Mouse (Mus musculus): ENCODE results near the gene Prdm1. TPM values are rescaled to one million over a fixed set of nuclear protein-coding genes. Genes with fewer than 3 reads are reported as not detected.

Prdm1 gene
- polyA plus RNA-seq, 1 experiment from 2014 or later = 3.2 TPM

DNA sequence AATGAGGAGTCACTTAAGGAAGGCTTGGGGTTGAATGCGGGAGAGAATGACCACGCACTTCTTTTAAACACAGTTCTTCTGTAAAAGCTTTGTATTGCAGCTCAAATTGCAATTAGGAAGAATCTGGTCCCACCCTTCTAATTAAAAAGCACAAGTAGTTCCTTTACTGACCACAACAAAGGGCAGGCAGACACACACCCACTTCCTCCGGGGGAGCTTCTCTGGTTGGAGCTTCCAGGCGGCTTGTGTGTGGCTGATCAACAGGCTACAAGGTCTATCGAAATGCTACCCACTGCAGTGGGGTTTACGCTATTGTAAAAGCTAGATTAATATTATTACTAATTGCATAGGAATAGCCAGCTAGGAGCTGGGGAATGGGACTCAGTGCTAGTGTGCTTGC is 45.2 kb downstream of the Prdm1 start:
- H3K9me3 ChIP-seq (ENCODE audit: low read length) = no peaks in the 10 kb centered on the region
- peaks cover 3% of the 10 kb centered on the region; the same call in 1 of the 2 replicates for H3K4me1 ChIP-seq (ENCODE audit: insufficient read depth, low read depth, low read length)
- WGBS = 76% methylated on average over 6 of the region's 6 CpGs
- ATAC-seq (no peak), DNase-seq (ENCODE audit: low spot score) (peak; percentile 23)
- TF ChIP-seq CTCF (IDR thresholded peaks at IDR 0.05) = peak; percentile 13; the same call in 1 of the 2 replicates
- TF ChIP-seq EP300 (IDR thresholded peaks at IDR 0.05) = no peak
- H3K4me3 ChIP-seq (ENCODE audit: low read depth, low read length) = no peak overlapping the region
- H3K27ac ChIP-seq (ENCODE audit: low read length) = no peak overlapping the region; the same call in 1 of the 2 replicates
- H3K9ac ChIP-seq (replicated peaks; ENCODE audit: low read depth) = no peak overlapping the region
- no peaks in the 10 kb centered on the region for H3K27me3 ChIP-seq (replicated peaks; ENCODE audit: insufficient read depth, low read length)
- H3K36me3 ChIP-seq (ENCODE audit: insufficient read depth, low read length) = no peaks in the 10 kb centered on the region
- no peak overlapping the region for H3K4me2 ChIP-seq (replicated peaks; ENCODE audit: low read depth, low read length)

DNA sequence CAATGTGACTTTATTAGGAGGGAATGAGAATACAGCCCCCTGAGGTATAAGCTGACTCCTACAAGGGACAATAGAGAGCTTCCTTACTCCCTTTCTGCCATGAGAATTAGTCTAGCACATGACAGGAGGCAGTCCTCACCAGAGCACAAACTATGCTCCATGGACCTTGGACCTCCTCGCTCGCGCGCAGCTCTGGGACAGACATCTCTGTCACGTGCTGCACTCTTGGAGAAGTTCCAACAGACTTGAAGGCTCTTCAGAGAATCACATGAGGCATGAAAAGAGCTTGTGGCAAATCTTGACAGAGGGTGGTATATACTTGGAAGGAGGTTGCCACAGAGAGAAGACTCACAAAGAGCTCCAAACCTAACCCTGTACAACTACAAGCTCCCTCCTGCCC is 46.9 kb downstream of the Prdm1 start:
- H3K27me3 ChIP-seq (replicated peaks; ENCODE audit: insufficient read depth, low read length) = no peaks in the 10 kb centered on the region
- DNase-seq (ENCODE audit: low spot score) (peak; percentile 63), ATAC-seq (peak; percentile 58)
- 45% methylated on average over 5 of the region's 5 CpGs for WGBS
- no peaks in the 10 kb centered on the region for H3K9me3 ChIP-seq (ENCODE audit: low read length)
- no peak overlapping the region for H3K9ac ChIP-seq (replicated peaks; ENCODE audit: low read depth)
- H3K4me2 ChIP-seq (replicated peaks; ENCODE audit: low read depth, low read length) = no peak overlapping the region
- H3K4me3 ChIP-seq (ENCODE audit: low read depth, low read length) = no peak overlapping the region
- peak; percentile 41; the same call in 1 of the 2 replicates for TF ChIP-seq EP300 (IDR thresholded peaks at IDR 0.05)
- no peak for TF ChIP-seq CTCF (IDR thresholded peaks at IDR 0.05)
- H3K4me1 ChIP-seq (ENCODE audit: insufficient read depth, low read depth, low read length) = peaks cover 11% of the 10 kb centered on the region; the same call in 1 of the 2 replicates
- H3K36me3 ChIP-seq (ENCODE audit: insufficient read depth, low read length) = no peaks in the 10 kb centered on the region
- no peak overlapping the region for H3K27ac ChIP-seq (ENCODE audit: low read length)

DNA sequence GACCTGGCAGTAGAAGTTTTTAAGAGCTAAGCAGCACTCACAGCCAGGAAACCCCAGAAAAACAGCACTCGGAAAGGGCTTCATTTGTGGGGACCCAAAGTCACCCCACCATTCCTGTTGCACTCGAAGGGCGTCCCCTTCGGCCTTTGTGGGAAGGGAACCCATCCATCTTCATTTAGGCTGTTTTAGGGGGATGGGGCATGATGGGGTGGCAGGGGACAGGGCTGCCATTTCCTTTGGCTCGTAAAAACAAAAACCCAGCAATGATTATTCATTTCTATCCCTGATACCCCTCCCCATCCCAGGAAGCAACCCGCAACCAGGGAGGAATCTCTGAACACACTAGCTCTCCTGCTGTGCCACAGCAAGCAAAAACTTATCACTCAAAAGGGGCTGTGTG is 49.0 kb downstream of the Prdm1 start:
- no peak overlapping the region for H3K4me3 ChIP-seq (ENCODE audit: low read depth, low read length)
- H3K9ac ChIP-seq (replicated peaks; ENCODE audit: low read depth) = no peak overlapping the region
- H3K4me2 ChIP-seq (replicated peaks; ENCODE audit: low read depth, low read length) = no peak overlapping the region
- WGBS = 42% methylated on average over 6 of the region's 6 CpGs
- TF ChIP-seq CTCF (IDR thresholded peaks at IDR 0.05) (no peak), EP300 (IDR thresholded peaks at IDR 0.05) (no peak)
- H3K9me3 ChIP-seq (ENCODE audit: low read length) = no peaks in the 10 kb centered on the region
- ATAC-seq = no peak
- H3K27ac ChIP-seq (ENCODE audit: low read length) = no peak overlapping the region
- H3K27me3 ChIP-seq (replicated peaks; ENCODE audit: insufficient read depth, low read length) = no peaks in the 10 kb centered on the region
- no peak for DNase-seq (ENCODE audit: low spot score)
- H3K36me3 ChIP-seq (ENCODE audit: insufficient read depth, low read length) = no peaks in the 10 kb centered on the region
- peaks cover 12% of the 10 kb centered on the region; the same call in 1 of the 2 replicates for H3K4me1 ChIP-seq (ENCODE audit: insufficient read depth, low read depth, low read length)

DNA sequence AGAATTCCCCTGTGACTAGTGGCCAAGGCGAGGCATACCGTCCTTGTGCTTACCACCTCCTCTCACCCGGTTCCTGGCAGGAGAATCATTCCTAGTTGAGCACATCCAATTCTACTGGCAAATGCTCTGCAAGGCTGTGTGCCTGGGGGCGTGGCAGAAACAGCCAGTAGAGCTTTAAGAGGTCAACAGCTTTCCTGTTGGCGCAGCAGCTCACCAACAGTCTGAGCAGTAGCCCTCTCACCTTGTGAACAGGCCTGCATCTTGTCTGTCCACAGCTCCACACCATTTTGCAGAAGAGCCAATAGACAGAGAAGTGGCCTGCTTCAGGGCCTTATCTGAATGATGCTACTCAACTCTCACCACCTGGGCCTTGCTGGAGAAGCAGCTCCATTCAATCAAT is 50.2 kb downstream of the Prdm1 start:
- H3K9ac ChIP-seq (replicated peaks; ENCODE audit: low read depth) = no peak overlapping the region
- ATAC-seq (no peak), DNase-seq (ENCODE audit: low spot score) (peak; percentile 40)
- H3K4me1 ChIP-seq (ENCODE audit: insufficient read depth, low read depth, low read length) = peaks cover 12% of the 10 kb centered on the region; the same call in 1 of the 2 replicates
- H3K4me2 ChIP-seq (replicated peaks; ENCODE audit: low read depth, low read length) = no peak overlapping the region
- WGBS = 56% methylated on average over 5 of the region's 5 CpGs
- no peaks in the 10 kb centered on the region for H3K36me3 ChIP-seq (ENCODE audit: insufficient read depth, low read length)
- H3K27ac ChIP-seq (ENCODE audit: low read length) = no peak overlapping the region
- no peak for TF ChIP-seq CTCF (IDR thresholded peaks at IDR 0.05)
- no peak for TF ChIP-seq EP300 (IDR thresholded peaks at IDR 0.05)
- no peak overlapping the region for H3K4me3 ChIP-seq (ENCODE audit: low read depth, low read length)
- no peaks in the 10 kb centered on the region for H3K27me3 ChIP-seq (replicated peaks; ENCODE audit: insufficient read depth, low read length)
- H3K9me3 ChIP-seq (ENCODE audit: low read length) = no peaks in the 10 kb centered on the region

DNA sequence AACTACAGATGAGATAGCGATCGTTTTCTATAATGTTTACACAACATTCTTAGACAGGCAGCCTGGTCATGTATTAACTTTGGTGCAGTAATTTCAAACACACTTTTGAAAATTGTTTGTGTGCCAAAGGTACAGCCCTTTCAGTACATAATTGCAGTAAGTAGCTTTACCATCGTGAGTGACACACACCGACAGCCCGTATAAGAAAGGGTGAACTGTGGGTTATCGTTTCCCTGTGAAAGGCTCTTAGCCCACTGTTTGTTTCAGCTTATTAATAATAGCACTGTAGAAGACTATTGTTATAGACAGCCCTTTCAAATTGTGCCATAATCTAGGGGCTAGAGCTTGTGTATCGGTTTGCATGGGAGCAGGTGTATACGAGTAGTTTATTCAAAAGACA is 51.1 kb downstream of the Prdm1 start:
- H3K27me3 ChIP-seq (replicated peaks; ENCODE audit: insufficient read depth, low read length) = no peaks in the 10 kb centered on the region
- H3K4me3 ChIP-seq (ENCODE audit: low read depth, low read length) = no peak overlapping the region
- ATAC-seq = no peak
- DNase-seq (ENCODE audit: low spot score) = peak; percentile 12
- 45% methylated on average over 8 of the region's 8 CpGs for WGBS
- H3K4me2 ChIP-seq (replicated peaks; ENCODE audit: low read depth, low read length) = 0 out of 2 replicates have a peak overlapping the region, but pooled peaks have one; percentile 34
- TF ChIP-seq EP300 (IDR thresholded peaks at IDR 0.05) = no peak
- no peak overlapping the region for H3K27ac ChIP-seq (ENCODE audit: low read length)
- H3K9me3 ChIP-seq (ENCODE audit: low read length) = no peaks in the 10 kb centered on the region
- peaks cover 12% of the 10 kb centered on the region; the same call in 1 of the 2 replicates for H3K4me1 ChIP-seq (ENCODE audit: insufficient read depth, low read depth, low read length)
- H3K36me3 ChIP-seq (ENCODE audit: insufficient read depth, low read length) = no peaks in the 10 kb centered on the region
- H3K9ac ChIP-seq (replicated peaks; ENCODE audit: low read depth) = no peak overlapping the region

DNA sequence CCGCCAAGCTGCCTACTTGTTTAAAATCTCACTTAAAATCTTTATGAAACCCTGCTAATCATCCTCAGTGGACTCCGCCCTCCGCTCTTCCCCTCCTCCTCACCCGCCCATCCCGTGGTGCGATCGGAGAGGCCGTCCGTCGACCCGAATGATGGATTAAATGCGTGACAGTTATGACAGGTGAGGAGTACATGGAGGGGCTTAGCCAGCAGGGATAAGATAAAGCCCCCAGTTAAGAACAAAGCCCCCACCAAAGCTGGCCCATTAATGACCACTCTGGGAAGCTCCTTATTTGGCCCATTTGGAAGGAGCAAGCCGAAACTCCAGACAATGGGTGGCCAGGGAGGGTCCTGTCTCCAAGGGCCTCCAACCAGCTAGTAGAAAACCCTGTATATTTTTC is 51.8 kb downstream of the Prdm1 start:
- ATAC-seq = no peak
- 38% methylated on average over 13 of the region's 13 CpGs for WGBS
- Histone ChIP-seq H3K4me2 (replicated peaks; ENCODE audit: low read depth, low read length) (peak overlapping the region; percentile 34), H3K9ac (replicated peaks; ENCODE audit: low read depth) (no peak overlapping the region), H3K9me3 (ENCODE audit: low read length) (no peaks in the 10 kb centered on the region), H3K27ac (ENCODE audit: low read length) (no peak overlapping the region), H3K27me3 (replicated peaks; ENCODE audit: insufficient read depth, low read length) (no peaks in the 10 kb centered on the region), H3K36me3 (ENCODE audit: insufficient read depth, low read length) (no peaks in the 10 kb centered on the region), H3K4me3 (ENCODE audit: low read depth, low read length) (peak overlapping the region; percentile 8; the same call in 1 of the 2 replicates), H3K4me1 (ENCODE audit: insufficient read depth, low read depth, low read length) (peaks cover 12% of the 10 kb centered on the region; the same call in 1 of the 2 replicates)
- no peak for TF ChIP-seq CTCF (IDR thresholded peaks at IDR 0.05)
- no peak for TF ChIP-seq EP300 (IDR thresholded peaks at IDR 0.05)
- DNase-seq (ENCODE audit: low spot score) = peak; percentile 9

DNA sequence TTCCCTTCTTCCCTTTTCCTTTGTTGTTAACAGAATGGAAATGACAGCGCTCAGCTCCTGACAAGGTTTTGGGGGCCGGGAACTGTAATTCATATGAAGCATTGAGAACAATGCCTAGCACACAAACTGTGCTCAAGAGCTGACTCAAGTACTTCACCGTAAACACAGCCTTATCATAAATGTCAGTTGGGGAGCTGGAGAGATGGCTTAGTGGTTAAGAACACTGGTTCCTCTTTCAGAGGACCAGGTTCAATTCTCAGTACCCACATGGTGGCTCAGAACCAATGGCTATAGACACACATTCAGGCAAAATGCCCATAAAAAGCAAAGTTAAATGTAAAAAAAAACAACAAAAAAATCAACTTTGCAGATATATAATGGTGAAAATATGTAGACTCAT is 52.9 kb downstream of the Prdm1 start:
- peaks cover 12% of the 10 kb centered on the region; the same call in 1 of the 2 replicates for H3K4me1 ChIP-seq (ENCODE audit: insufficient read depth, low read depth, low read length)
- no peaks in the 10 kb centered on the region for H3K36me3 ChIP-seq (ENCODE audit: insufficient read depth, low read length)
- WGBS = 70% methylated on average over 3 of the region's 3 CpGs
- H3K9me3 ChIP-seq (ENCODE audit: low read length) = no peaks in the 10 kb centered on the region
- TF ChIP-seq EP300 (IDR thresholded peaks at IDR 0.05) (no peak), CTCF (IDR thresholded peaks at IDR 0.05) (no peak)
- H3K9ac ChIP-seq (replicated peaks; ENCODE audit: low read depth) = no peak overlapping the region
- H3K4me2 ChIP-seq (replicated peaks; ENCODE audit: low read depth, low read length) = no peak overlapping the region
- H3K4me3 ChIP-seq (ENCODE audit: low read depth, low read length) = no peak overlapping the region
- no peak overlapping the region for H3K27ac ChIP-seq (ENCODE audit: low read length)
- DNase-seq (ENCODE audit: low spot score) = no peak
- no peak for ATAC-seq
- no peaks in the 10 kb centered on the region for H3K27me3 ChIP-seq (replicated peaks; ENCODE audit: insufficient read depth, low read length)
